Mouse (Mus musculus): ENCODE results near the gene Scnn1g. TPM values are rescaled to one million over a fixed set of nuclear protein-coding genes. Genes with fewer than 3 reads are reported as not detected.

Scnn1g gene
- 1.4 TPM in 2 replicates for polyA plus RNA-seq (2015; fragmentation: Nextera tagmentation; extraction: Ambion mirVana)

DNA sequence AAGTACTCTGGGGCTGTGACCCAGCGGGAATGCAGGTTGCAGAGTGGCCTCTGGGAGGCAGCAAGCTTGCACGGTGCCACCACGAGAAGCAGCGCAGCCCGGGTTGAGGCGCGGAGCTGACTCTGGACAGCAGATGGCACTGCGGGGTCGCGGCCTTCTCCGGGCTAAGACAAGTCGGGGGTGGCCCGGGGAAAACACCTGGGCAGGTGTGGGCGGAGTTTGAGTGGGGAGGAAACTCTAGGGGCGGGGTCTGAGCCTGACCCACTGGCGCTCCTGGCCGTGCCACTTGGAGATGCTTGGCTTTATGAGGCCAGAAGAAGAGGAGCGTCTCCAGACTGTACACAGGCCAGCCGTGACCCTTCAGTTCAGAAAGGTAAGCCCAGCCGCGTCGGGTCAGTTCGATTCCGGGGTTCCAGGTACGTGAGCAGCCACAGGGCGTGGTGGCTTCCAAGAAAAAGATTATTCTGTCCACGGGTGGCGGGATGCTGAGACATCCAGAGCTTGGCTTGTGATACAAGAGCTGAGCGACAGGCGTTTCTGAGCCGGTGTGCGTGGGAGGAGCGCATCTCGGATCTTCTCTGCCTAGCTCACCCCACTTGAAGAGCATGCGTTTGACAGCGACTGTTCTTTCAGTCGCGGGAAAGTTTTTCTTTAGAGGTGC lies at the start of gene Scnn1g:
Gene Scnn1g (plus strand): TSS at position 309 of the 661 bp plus-strand sequence.
- H3K4me1 ChIP-seq = no peaks in the 10 kb centered on the region
- peak within 1 kb of the TSS; percentile 57 for H3K4me2 ChIP-seq
- no peaks in the 10 kb centered on the region for H3K9me3 ChIP-seq
- H3K4me3 ChIP-seq (replicated peaks) = peak within 1 kb of the TSS; percentile 38
- H3K36me3 ChIP-seq = no peaks in the 10 kb centered on the region
- H3K9ac ChIP-seq = no peak within 1 kb of the TSS
- no peak within 1 kb of the TSS for H3K27ac ChIP-seq
- H3K27me3 ChIP-seq (replicated peaks) = 0 out of 2 replicates have a peak, but pooled peaks cover 10% of the 10 kb centered on the region
- peak; percentile 83 for ATAC-seq (ENCODE audit: insufficient read depth, low FRiP score, low read depth)
- under 1% methylated on average over 38 of the region's 38 CpGs for WGBS

DNA sequence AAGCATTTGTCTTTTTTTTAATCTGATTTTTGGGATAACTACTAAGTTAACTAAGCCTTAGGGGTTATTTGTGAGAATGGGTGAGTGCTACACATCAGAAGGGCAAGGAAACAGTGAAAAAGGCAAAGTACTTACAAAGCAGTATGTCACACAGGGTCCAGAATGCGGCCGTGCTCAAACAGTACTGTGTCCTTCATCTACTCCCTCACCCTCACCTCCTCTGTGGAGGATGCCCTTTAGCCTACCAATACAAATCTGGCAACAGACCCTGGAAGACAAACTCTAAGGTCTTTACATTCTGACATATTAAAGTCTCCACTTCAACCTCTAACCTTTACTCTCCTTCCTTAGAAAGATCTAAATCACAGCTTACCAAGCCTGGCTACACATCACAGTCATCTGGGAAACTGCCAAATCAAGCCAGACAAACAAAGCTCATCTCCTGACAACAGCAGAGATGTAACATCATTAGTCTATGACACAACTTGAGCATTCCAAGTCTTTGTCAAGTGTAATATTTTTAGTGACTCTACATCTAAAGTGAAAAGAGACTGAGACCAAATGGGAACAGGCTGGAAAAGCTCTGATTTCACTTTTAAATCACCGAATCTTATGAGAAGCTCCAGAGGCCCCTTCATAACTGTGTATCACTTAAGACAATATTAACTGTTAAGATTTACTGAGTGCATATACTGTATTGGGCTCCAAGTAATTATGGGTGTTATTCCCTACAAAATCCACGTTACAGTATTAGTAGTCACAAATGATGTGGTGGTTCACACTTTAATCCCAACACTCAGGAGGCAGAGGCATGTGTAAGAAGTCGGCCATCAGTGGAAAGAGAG lies 48.9 kb upstream of the Scnn1g start:
- no peaks in the 10 kb centered on the region for H3K27me3 ChIP-seq (replicated peaks)
- H3K4me2 ChIP-seq = no peak overlapping the region
- H3K36me3 ChIP-seq = no peaks in the 10 kb centered on the region
- 83% methylated on average over 5 of the region's 5 CpGs for WGBS
- no peak overlapping the region for H3K9ac ChIP-seq
- no peaks in the 10 kb centered on the region for H3K9me3 ChIP-seq
- H3K27ac ChIP-seq = no peak overlapping the region
- H3K4me1 ChIP-seq = no peaks in the 10 kb centered on the region
- ATAC-seq (ENCODE audit: insufficient read depth, low FRiP score, low read depth) = no peak
- no peak overlapping the region for H3K4me3 ChIP-seq (replicated peaks)

DNA sequence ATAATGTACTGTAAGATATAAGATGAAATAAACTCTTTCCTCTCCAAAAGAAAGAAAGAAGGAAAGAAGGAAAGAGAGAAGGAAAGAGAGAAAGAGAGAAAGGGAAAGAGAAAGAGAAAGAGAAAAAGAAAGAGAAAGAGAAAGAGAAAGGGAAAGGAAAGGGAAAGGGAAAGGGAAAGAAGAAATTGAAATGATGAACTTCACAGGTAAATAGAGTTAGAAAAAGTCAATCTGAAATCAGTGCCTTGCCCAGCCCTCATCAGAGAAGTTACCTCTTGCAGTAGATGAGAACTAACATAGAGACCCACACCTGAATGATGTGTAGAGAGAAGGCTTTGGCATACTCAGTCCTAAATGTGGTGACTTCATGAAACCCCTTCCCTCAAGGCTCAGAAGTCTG lies 44.9 kb upstream of the Scnn1g start:
- no peaks in the 10 kb centered on the region for H3K27me3 ChIP-seq (replicated peaks)
- no peak overlapping the region for H3K27ac ChIP-seq
- no peak overlapping the region for H3K9ac ChIP-seq
- no peaks in the 10 kb centered on the region for H3K9me3 ChIP-seq
- no peaks in the 10 kb centered on the region for H3K4me1 ChIP-seq
- H3K36me3 ChIP-seq = no peaks in the 10 kb centered on the region
- no peak overlapping the region for H3K4me3 ChIP-seq (replicated peaks)
- no peak for ATAC-seq (ENCODE audit: insufficient read depth, low FRiP score, low read depth)
- H3K4me2 ChIP-seq = no peak overlapping the region

DNA sequence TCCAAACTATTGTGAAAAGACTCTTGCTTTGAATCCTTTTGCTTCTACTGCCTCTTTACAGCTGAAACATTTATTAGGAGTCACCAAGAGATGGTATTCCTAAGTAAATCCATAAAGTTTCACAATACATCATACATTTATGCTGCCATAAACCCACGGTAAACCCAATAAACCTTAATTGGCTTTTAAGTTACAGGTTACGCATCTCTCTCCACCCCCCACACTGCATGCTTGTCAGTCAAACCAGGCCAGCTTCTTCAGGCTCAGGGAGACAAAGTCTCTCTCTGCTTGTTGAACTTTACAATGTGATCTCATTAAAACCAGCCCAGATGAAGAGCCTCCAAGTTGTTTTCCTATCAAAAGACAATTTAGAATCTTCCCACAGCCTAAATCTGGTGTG lies 42.5 kb upstream of the Scnn1g start:
- Histone ChIP-seq H3K4me2 (no peak overlapping the region), H3K36me3 (no peaks in the 10 kb centered on the region), H3K27ac (no peak overlapping the region), H3K9me3 (no peaks in the 10 kb centered on the region), H3K4me3 (replicated peaks) (no peak overlapping the region), H3K9ac (no peak overlapping the region), H3K27me3 (replicated peaks) (no peaks in the 10 kb centered on the region), H3K4me1 (no peaks in the 10 kb centered on the region)
- 79% methylated on average over 2 of the region's 2 CpGs for WGBS
- ATAC-seq (ENCODE audit: insufficient read depth, low FRiP score, low read depth) = no peak

DNA sequence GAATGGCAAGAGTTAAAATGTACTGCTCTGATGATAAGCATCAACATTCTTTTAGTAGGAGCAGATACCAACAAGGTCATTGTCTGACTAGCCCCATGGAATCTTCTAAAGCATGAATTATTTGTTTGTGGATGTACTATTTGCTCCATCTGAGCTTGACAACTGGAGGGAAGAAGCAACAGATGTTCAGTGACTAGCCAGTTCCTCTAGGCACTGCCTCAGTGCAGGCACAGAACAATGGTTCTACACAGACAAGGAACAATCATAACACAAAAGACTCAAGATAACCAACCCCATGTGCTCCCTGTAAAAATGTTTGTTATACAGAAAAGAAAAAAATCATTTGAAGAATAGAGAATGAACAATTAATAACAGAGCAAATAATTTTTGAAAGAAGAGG lies 37.1 kb upstream of the Scnn1g start:
- H3K36me3 ChIP-seq = no peaks in the 10 kb centered on the region
- H3K9me3 ChIP-seq = no peaks in the 10 kb centered on the region
- no peak overlapping the region for H3K27ac ChIP-seq
- H3K9ac ChIP-seq = no peak overlapping the region
- H3K4me3 ChIP-seq (replicated peaks) = no peak overlapping the region
- ATAC-seq (ENCODE audit: insufficient read depth, low FRiP score, low read depth) = no peak
- H3K4me1 ChIP-seq = no peaks in the 10 kb centered on the region
- no peaks in the 10 kb centered on the region for H3K27me3 ChIP-seq (replicated peaks)
- no peak overlapping the region for H3K4me2 ChIP-seq

DNA sequence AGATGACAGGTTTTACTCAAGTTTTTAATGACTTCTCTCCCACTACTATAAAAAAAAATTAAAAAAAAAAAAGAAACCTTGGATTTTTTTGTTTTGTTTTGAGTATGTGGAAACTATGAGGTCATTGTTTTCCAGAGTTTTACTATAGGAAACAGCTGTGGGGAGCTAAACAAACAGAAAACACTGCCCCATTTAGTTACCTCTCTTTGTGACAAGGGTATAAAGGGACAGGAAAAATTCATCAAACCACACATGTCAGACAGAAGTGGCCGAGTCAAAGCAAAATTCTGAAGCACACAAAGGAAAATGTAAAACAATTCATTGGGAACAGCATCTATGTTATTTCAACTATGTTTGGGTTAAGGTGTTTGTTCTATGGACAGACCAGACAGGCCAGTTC lies 36.7 kb upstream of the Scnn1g start:
- no peak overlapping the region for H3K4me2 ChIP-seq
- ATAC-seq (ENCODE audit: insufficient read depth, low FRiP score, low read depth) = no peak
- no peak overlapping the region for H3K9ac ChIP-seq
- H3K4me1 ChIP-seq = no peaks in the 10 kb centered on the region
- no peaks in the 10 kb centered on the region for H3K9me3 ChIP-seq
- no peaks in the 10 kb centered on the region for H3K36me3 ChIP-seq
- 51% methylated on average over 1 of the region's 1 CpGs for WGBS
- no peaks in the 10 kb centered on the region for H3K27me3 ChIP-seq (replicated peaks)
- H3K4me3 ChIP-seq (replicated peaks) = no peak overlapping the region
- no peak overlapping the region for H3K27ac ChIP-seq

DNA sequence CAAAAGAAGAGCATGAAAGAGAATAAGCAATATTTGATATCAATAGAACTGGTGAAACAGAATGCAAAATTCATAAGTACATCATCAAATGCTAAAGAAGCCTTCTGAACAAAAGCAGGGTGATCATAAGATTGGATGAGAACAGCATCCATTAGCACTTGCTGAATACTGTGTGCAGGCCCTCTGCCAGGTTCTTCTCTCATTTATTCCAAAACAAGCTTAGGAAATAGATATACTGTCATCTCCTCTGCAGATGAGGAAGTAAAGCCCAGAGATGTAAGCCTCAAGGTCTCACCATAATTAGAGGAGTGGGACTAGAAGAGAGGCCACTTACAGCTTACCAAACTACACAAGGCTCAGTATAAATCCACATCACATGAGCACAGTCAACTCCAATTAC lies 35.1 kb upstream of the Scnn1g start:
- no peak overlapping the region for H3K4me2 ChIP-seq
- H3K27me3 ChIP-seq (replicated peaks) = no peaks in the 10 kb centered on the region
- H3K9ac ChIP-seq = no peak overlapping the region
- no peaks in the 10 kb centered on the region for H3K36me3 ChIP-seq
- H3K4me1 ChIP-seq = no peaks in the 10 kb centered on the region
- no peak overlapping the region for H3K4me3 ChIP-seq (replicated peaks)
- H3K27ac ChIP-seq = no peak overlapping the region
- no peaks in the 10 kb centered on the region for H3K9me3 ChIP-seq
- ATAC-seq (ENCODE audit: insufficient read depth, low FRiP score, low read depth) = no peak

DNA sequence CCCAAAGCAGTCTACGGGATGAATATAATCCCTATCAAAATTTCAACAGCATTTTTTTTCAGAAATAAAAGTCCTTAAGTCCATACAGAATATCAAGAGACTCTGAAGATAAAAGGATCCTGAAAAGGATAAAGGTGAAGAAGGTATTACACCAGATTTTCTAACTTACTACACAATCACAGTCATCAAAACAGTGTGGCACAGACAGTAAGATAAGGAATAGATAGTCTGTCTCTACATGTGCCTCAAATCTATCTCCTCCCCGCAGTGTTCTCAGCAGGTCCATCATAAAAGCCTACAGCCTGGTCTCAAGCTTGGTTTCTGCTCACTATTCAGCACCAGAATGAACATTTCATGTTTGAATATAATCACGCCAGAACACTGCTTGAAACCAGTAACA lies 33.8 kb upstream of the Scnn1g start:
- no peak overlapping the region for H3K4me2 ChIP-seq
- no peak for ATAC-seq (ENCODE audit: insufficient read depth, low FRiP score, low read depth)
- no peaks in the 10 kb centered on the region for H3K36me3 ChIP-seq
- H3K9ac ChIP-seq = no peak overlapping the region
- no peak overlapping the region for H3K4me3 ChIP-seq (replicated peaks)
- H3K9me3 ChIP-seq = no peaks in the 10 kb centered on the region
- no peaks in the 10 kb centered on the region for H3K4me1 ChIP-seq
- H3K27ac ChIP-seq = no peak overlapping the region
- WGBS = 88% methylated on average over 3 of the region's 3 CpGs
- H3K27me3 ChIP-seq (replicated peaks) = no peaks in the 10 kb centered on the region

DNA sequence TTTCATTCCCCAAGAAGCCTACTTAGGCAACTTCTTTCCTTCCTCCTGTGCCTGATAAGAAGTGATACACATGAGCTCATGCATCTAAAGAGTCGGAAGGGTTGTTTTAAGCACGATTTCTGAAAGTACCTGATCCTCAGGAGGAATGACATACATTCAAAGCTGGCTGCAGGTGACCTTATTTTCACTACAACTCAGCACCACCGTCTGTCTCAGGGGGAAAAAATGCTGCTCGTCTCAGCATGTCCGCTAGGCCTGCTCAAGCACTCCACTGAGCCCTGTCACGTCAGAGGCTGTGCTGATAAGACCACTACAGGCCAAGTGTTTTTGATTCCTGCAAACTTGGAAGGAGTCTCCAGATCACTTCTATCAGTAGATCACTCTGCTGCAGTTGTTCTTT lies 32.3 kb upstream of the Scnn1g start:
- Histone ChIP-seq H3K9me3 (no peaks in the 10 kb centered on the region), H3K4me3 (replicated peaks) (no peak overlapping the region), H3K27me3 (replicated peaks) (no peaks in the 10 kb centered on the region), H3K9ac (no peak overlapping the region), H3K4me2 (no peak overlapping the region), H3K27ac (no peak overlapping the region), H3K36me3 (no peaks in the 10 kb centered on the region), H3K4me1 (peaks cover 9% of the 10 kb centered on the region; the same call in 1 of the 2 replicates)
- 48% methylated on average over 6 of the region's 6 CpGs for WGBS
- ATAC-seq (ENCODE audit: insufficient read depth, low FRiP score, low read depth) = no peak

DNA sequence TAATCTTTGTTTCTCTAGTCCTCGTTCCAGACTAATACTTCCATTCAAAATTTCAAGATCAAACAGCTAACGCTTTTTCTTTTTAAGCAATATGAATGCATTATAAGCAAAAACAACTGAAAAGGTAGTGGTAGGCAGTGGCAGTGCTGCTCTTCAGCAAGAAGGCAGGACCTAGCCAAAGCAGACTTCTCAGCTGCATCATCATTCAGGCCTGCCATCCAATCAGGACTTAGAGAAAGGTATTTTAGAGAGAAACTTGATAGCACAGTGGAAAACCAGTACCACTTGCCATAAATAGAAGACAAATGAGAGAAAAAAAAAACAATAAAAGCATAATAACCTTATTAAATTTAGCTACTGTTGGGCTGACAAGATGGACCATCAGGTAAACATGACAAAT lies 29.2 kb upstream of the Scnn1g start:
- no peak overlapping the region for H3K4me2 ChIP-seq
- WGBS = 85% methylated on average over 2 of the region's 2 CpGs
- no peak for ATAC-seq (ENCODE audit: insufficient read depth, low FRiP score, low read depth)

DNA sequence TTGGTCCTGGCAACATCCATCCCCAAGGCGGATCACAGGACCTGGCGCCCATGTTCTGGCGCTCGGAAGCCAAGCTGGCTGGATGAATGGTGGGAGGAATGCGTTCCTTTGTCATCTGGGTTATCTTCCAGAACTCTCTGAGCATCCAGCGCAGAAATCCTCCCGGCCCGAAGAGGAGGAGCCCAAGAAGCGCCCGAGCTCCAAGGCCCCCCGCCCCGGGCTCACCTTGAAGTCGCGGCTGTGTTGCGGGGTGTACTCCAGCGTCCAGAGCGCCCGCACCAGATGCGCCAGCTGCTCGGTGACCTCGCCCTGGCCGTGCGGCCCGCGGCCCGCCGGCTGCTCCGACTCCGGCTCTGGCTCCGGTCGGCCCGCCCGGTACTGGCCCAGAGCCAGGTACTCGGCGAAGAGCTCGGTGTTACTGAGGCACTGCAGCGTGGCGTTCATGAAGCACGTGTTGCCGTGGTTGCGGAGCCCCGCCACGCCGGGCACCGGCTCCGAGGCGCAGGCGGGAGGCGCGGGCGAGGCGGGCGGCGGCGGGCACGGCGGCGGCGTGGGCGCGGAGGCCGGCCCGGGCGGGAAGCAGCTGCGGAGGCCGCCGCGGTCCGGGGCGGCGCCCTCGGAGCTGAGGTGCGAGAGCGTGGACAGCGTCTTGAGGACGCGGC lies 27.7 kb upstream of the Scnn1g start:
- peak overlapping the region; percentile 66; the same call in 1 of the 2 replicates for H3K27ac ChIP-seq
- H3K4me1 ChIP-seq = peaks cover 9% of the 10 kb centered on the region; the same call in 1 of the 2 replicates
- H3K4me2 ChIP-seq = peak overlapping the region; percentile 84
- ATAC-seq (ENCODE audit: insufficient read depth, low FRiP score, low read depth) = peak; percentile 23
- peak overlapping the region; percentile 55 for H3K9ac ChIP-seq
- under 1% methylated on average over 59 of the region's 77 CpGs for WGBS
- H3K27me3 ChIP-seq (replicated peaks) = no peaks in the 10 kb centered on the region
- peak overlapping the region; percentile 83 for H3K4me3 ChIP-seq (replicated peaks)
- no peaks in the 10 kb centered on the region for H3K9me3 ChIP-seq
- no peaks in the 10 kb centered on the region for H3K36me3 ChIP-seq

More for the DNA sequence above, 29.2 kb upstream of the Scnn1g start:
- Histone ChIP-seq H3K36me3 (no peaks in the 10 kb centered on the region), H3K9me3 (no peaks in the 10 kb centered on the region), H3K9ac (no peak overlapping the region), H3K27me3 (replicated peaks) (no peaks in the 10 kb centered on the region), H3K4me3 (replicated peaks) (no peak overlapping the region), H3K27ac (no peak overlapping the region), H3K4me1 (peaks cover 9% of the 10 kb centered on the region; the same call in 1 of the 2 replicates)
